Mouse (Mus musculus): ENCODE results near the gene Dpy30.

Dpy30 gene

GRCm38 (mm10) chr17:74262415-74262814, 61.3 kb downstream of the Dpy30 start:
- DNase-seq = no peak
